Mouse (Mus musculus) fibroblast of lung, adult 2 months (primary cell): ENCODE data around the gene Ms4a12.
"Not testable (repeated sequence)": the region's sequence is repeated elsewhere in the genome, so short reads cannot be mapped to it uniquely, and the experiment has no call there.

Source experiments
- DNase-seq: peaks from one replicate; pipeline ENCODE4 v3.0.0-alpha.2; 2011; ENCODE audit warnings: low read depth

Gene Ms4a12

DNA sequence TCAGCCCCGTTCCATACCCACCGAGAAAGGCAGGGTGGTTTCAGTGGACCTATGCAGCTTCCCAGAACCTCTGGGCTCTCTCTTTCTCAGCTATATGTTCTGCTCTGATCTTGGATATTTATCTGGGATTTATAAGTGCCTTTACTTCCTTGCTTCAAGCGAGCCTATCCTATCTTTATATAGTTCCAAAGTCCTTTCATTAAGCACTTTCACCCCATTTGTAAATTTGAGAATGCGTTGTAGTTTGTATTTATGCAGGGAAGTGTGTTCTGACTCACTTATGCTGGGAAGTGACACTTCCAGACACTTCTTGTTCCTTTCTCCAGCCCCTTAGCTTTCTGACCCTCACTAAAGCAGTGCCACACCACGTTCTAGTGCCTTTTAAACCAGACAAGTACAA is at the start of gene Ms4a12:
Gene Ms4a12 (minus strand): TSS at position 101 of the 400 bp plus-strand sequence.
- DNase-seq: no peak

DNA sequence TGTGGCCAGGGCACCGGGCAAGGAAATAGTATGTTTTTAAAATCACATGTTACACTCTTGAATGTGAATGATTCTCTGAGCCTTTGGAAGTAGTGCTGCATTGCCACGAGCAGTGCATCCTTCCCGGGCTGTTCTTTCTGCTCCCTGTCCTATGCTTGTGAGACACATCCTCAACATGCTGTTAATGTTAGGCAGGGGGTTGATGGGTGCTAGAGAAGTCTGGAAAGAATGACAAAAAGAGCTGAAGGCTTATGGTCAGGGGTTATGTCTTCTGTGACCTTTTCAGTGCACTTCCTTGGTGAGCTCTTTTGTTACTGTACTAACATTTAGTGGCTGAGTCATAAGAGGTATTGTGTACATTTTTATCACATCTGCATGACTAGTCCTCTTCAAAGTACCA is 48.0 kb upstream of the Ms4a12 start:
- no peak for DNase-seq

DNA sequence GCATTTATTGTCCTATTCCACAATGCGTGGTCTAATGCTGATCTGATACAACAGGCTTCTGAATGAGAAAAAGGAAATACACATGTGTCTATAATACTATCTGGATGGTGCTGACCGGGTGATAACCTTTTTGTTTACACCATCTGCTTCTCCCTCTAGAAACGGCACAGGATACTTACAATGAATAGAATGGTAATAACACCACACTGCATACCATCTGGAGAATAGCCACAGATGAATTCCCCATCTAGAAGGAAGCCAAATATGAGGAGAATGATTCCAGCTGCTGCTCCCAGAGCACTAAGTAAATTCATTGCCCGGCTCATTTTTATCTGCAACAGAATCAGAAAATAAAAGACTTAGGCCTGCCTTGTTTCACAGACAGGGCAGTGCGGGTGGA is 44.2 kb upstream of the Ms4a12 start:
- DNase-seq: no peak

DNA sequence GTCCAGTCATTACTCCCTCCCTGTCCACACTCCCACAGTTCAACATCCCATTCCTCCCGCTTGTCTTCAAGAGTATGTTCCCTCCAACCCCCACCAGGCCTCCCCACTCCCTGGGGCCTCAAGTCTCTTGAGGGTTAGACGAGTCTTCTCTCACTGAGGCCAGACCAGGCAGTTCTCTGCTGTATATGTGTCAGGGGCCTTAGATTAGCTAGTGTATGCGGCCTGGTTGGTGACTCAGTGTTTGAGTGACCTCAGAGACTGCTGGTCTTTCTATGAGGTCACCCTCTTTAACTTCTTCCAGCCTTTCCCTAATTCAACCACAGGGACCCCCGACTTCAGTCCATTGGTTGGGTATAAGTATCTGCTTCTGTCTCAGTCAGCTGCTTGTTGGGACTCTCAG is 34.7 kb upstream of the Ms4a12 start:
- no peak for DNase-seq

DNA sequence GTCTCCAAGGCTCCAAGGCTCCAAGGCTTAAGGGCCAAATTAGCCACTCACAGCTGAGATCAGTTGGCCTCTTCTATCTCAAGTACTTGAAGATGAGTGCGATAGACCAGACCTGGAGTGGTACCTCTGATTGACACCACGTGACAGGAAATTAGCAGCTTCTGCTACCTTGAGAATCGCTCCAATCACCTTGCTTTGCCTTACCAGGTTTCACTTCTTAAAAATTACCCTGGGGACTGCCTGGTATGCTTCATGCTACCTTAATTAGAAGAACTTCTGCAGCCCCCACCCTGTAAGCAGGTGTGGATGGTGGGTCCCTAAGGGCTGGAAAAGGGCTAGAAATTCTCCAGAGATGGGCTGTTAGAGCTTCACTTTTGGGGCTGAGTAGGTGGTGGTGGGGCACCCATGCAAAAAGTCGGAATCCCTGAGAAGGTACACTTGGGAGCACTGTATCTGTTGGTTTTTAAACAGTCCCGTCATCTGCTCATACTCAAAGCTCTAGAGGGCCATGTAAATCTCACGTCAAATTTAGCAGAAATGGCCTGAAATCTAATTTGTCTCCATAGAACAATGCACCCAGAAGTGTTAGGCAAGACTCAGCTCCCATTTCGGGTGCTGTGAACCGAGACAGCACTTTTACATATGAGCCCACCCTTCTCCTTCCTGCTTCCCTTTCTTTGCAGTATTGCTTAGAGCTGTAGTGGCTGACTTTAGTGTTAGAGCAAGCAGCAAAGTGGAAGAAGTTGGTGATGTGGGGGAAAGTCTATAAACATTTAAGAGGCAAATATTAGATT is 34.0 kb upstream of the Ms4a12 start, which contains the start of gene Ms4a1:
Gene Ms4a1 (minus strand): TSS at position 190 of the 794 bp plus-strand sequence.
- no peak for DNase-seq

DNA sequence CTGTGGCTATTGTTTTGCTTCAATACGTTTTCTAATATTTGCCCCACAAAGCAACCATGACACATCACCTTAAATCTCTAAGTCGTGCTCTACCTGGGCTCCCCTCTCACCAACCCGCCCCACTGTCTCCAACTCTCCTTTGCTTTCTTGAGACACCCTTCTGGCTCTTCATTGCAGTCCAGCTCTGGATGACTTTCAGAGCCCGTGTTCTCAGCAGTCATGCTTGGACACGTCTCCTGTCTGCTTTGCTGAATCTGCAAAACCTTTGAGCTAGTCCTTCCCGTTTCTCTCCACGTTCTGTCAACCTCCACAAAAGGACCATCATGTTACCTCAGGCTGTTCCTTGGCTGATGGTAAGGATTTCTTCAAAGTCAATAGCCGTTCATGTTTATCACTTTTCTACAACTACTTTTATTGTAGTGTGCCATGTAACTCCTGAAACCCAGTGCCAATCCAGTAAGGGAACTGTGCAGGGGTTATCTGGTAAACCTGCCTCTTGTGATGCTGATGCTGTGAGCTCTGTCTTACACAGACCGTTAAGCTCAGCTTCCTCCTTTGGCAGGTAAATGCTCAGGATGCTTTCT is 32.4 kb upstream of the Ms4a12 start:
- no peak for DNase-seq

DNA sequence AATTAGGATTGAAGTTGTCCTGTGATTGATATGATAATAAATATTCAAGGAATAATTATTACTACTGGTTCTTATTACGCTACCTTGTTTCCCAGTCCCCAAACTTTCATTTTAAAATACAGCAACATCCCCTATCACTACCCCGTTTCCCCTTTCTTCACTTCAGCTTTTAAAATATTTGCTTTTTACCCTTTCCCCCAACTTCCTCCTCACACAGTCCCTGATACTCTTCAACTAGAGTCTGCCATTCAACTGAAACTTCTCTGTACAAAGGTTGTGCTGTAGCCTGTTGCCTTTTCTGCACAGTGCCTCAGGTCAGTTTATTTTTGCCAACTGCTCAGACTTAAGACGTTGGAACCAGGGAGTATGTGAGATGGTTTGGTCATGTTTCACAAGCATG is 31.3 kb upstream of the Ms4a12 start:
- DNase-seq: no peak

DNA sequence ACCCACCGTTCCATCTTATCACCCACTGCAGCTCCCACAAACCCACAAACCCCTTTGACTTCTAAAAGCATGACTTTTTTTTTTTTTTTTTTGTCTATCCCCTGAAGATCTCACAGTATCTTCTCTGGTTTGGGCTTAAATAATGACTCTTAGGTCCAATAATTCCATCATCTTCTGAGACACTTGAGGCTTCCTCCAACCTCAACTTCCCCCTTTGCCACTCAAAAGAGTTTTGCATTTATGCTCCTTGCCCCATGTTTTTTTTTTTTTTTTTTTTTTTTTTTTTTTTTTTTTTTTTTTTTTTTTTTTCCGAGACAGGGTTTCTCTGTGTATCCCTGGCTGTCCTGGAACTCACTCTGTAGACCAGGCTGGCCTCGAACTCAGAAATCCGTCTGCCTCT is 30.7 kb upstream of the Ms4a12 start:
- DNase-seq: not testable (repeated sequence)

DNA sequence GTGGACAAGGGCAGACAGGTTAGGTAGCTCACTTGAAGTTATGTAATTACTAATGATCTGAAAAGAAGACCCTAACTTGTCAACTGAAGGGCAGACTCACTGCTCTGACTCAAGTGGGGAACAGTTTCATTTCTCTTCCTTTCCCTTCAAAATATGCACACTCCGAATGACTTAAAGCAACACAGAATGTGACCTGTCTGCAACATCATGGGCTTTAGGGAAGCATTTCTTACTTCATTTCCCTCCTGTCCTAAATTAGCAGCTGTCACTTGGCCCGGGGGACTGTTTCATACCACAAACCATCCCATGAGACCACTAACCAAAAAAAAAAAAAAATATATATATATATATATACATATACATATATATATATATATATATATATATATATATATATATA is 29.3 kb upstream of the Ms4a12 start:
- DNase-seq: no peak

DNA sequence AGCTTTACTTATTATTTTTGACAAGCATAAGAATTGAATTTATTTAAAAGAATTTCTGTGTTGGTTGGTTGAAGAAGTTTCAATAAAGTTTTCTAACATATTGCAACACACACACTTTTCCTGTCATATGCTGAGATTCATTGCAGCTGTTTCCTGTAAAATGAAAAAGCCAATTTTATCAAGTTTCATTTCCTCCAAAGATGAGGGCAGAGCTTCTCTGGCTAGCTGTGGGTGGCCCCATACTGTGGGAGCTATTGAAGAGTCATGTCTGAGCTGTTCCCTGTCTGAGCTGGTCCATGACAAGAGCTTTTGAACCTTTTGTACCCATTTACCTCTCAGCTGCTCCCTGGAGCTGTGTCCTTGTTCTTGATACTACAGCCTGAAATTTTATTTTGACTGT is 12.0 kb upstream of the Ms4a12 start:
- no peak for DNase-seq

DNA sequence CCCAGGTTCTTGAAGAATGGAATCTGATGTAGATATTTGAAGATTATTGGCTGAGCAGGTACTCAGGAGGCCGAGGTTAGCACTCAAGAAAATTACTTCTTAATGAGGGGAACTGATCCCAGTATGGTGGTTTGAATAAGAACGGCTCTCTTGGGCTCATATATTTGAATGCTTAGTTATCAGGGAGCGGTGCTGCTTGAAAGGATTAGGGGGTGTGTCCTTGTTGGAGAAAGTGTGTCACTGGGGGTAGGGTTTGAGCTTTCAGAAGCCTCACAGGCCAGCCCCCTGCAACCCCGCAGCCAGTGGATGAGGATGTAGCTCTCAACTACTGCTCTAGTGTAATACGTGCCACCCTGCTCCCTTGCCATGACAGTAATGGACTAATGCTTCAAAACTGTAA is 10.3 kb upstream of the Ms4a12 start:
- no peak for DNase-seq

DNA sequence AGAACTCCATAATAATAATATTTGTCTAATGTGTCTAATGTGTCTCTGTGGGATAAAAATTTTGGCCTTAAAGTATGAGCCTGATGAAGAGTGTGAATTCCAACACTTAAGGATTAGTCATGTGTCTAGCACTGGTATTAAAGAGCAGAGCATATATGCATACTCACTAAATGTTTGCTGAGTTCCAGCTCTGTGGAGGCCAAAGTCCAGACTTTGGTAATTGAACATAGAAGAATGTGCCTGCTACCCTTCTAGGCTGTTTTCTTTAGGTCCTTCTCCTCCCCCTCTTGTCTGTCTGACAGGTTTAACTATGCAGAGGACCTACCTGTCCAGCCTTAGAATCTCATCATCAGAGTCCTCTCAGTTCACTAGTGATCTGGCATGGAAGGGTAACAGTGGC is 3.6 kb upstream of the Ms4a12 start:
- no peak for DNase-seq

DNA sequence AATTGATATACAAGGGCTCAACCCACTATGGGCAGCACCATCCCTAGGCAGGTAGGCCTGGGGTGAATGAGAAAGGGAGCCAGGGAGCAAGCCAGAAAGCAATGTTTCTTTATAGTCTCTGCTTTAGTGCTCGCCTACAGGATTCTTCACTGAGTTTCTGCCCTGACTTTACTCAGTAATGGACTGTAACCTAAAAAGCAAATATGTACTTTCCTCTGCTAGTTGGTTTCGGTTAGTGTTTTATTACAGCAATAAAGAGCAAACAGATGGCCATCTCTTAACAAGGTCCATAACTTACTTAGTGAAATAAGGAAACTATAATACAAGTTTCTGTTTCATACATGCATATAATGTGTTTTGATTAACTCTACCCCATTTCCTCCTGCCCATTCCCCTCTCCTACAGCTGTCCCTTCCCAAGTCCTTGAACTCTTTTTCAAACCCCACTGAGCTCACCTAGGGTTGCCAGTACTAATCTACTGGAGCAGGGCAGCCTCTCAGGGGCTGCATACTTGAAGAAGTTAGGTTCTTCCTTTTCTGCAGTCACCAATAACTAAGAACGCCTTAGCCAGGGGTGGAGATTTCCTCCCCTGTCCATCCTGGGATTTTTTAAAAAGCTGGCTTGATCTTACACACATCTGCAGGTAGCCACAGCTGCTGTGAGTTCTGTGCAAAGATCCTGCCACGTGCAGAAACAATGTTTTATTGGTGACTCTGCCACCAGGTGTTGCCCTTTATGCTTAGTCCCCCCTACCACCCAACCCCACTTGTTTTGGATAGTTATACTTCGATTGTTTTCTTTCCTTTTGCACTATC is 2.9 kb upstream of the Ms4a12 start:
- no peak for DNase-seq

DNA sequence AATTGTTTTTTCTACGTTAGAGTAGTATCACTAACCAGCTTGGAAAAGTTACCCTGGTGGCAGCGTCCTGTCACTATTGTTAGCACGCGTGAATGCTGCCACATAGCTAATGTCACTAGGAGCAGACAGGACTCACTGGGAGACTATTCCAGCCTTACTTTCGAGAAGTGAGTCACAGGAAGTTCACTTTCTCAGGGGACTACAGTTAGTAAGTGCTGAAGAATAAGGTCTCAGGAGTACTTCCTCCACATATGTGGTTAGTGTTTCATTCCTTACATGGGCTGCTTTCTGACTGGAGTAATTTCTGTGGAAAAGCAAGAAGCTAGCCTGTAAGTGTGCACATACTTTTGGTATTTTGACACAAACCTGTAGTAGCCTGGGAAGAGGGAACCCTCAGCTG is 2.0 kb upstream of the Ms4a12 start:
- DNase-seq: no peak

DNA sequence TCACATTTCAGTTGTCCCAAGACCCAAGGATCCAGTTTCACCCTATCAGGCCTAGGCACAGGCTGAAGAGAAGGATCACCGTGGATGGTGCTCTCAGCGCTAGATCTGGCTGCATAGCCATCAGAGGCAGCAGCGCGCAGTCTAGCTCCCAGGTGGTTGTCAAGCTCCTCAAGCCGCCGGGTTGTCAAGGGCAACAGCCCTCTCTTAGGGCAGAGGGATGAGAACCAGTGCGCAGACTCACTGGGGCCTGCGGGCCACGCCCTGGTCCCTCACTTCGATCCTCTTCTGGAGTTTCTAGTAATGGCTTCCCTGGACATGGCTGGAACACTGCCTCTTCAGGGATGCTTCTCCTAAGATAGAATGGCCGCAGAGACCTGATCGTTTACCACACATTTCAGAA is 35.7 kb downstream of the Ms4a12 start, which contains the start of gene Ms4a13:
Gene Ms4a13 (minus strand): TSS at position 192 of the 400 bp plus-strand sequence.
- DNase-seq: no peak

DNA sequence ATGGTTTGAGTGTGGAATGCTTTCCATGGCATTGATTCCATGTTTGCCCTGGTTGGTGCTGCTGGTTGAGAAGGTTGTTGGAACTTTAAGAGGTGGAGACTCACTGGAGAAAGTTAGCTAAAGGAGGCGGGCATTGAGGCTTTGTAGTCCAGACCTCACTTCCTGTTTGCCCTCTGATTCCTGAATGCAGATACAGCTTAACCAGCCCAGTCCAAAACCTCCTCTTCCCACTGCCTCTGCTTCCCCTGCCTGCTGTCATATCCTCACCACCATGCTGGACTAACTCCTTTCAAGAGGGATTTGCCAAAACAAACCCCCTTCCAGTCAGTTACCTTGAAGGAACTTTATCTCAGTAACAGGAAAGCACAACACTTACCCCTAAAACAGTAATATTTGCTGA is 39.7 kb downstream of the Ms4a12 start:
- no peak for DNase-seq

DNA sequence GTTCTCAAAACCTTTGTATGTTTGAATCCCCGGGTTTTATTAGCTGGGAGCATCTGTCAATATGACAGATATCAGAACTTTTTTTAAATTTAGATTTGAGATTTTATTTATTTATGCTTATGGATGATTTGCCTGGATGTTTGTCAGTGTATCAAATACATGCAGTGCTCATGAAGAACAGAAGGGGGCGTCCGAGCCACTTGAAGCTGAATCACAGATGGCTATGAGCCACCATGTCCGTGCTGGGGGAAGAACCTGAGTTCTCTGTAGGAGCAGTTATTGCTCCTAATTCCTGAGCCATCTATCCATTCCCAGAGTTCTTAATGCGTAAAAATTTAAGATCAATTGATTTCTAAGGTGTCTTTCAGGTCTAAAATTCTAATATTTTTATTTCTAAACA is 48.1 kb downstream of the Ms4a12 start:
- DNase-seq: no peak

DNA sequence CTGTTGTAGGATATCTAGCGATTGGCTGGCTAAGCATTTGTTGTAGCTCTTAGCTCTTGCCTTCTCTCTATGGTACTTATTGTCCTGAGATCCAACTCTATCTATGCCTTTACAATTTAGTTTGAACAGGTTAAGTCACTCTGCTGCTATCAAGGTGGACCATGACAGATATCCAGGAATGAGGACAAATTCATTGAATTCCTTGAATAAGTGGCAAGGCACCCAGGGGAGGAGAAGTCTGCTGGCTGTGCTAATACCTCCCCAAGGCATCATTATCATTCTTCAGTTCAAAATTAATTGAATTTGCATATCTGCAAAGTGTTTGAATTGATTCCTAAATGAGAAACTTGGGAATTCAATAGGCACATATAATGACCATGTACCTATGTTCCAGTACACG is 54.8 kb downstream of the Ms4a12 start:
- no peak for DNase-seq

DNA sequence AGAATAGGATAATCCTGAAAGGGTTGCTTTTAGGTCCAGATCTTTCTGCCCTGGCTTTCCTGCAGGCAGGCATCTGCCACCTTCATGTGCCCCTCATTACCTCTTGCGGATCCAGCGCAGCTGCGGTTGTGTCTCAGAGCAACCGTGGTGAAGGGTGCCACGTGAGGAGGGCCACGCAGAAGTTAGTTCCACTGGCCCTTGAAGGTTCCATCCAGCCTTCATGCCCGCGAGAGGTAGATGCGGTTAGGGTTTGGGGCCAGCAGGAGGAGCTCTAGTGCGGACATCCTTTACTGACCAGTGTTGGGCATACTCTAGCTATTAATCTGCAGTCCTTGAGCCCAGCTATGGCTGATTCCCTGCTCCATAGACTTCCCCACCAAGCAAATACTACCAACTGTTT is 67.1 kb downstream of the Ms4a12 start, which contains the start of gene 1700025F22Rik:
Gene 1700025F22Rik (minus strand): TSS at position 149 of the 400 bp plus-strand sequence.
- DNase-seq: no peak
